Mouse (Mus musculus) ES-Bruce4 (cell line): ENCODE results near the gene Dner.

ENCODE experiments used
- CTCF ChIP-seq: IDR thresholded peaks from one replicate; pipeline ENCODE4 v1.8.1; 2011; ENCODE audit warnings: low read depth, low read length
- POLR2A ChIP-seq: IDR thresholded peaks from one replicate; pipeline ENCODE4 v1.8.1; 2011; ENCODE audit warnings: low read length; ENCODE audit not compliant: insufficient read depth

GRCm38 (mm10) chr1:84390961-84391360 lies 305.1 kb downstream of the Dner start:
- TF ChIP-seq CTCF = no peak
- TF ChIP-seq POLR2A = no peak
